Mouse (Mus musculus) gastrocnemius, adult 2 months (tissue): Measurements from ENCODE around the gene Phc1. TPM values are rescaled to one million over a fixed set of nuclear protein-coding genes. Genes with fewer than 3 reads are reported as not detected.

Experiments used
- DNase-seq: peaks from one replicate; pipeline ENCODE4 v3.0.0; 2022
- H3K27ac ChIP-seq: fragments of 200-600 bp; 2 replicates; pipeline ENCODE4 v1.8.1; 2022; ENCODE audit warnings: mild to moderate bottlenecking
- H3K4me3 ChIP-seq: fragments of 200-600 bp; 2 replicates; pipeline ENCODE4 v1.8.1; 2022; ENCODE audit warnings: mild to moderate bottlenecking, moderate library complexity
- CTCF ChIP-seq: fragments of 200-600 bp; IDR thresholded peaks from 2 replicates; pipeline ENCODE4 v1.8.1; 2022; ENCODE audit warnings: antibody characterized with exemption, mild to moderate bottlenecking, moderate library complexity
- intact Hi-C: fragments of 180-260 bp; cut with DNase I; formaldehyde crosslinking; loops from one replicate; pipeline ENCODE4 v1.15.1; 2025
- total RNA-seq, 2 experiments: library from RNA; stranded (reverse); gene quantifications; 2 replicates each; pipeline ENCODE4 v1.2.3; 2021

Gene Phc1
- total RNA-seq, 2 experiments from 2014 or later: 24.8 to 32.8 TPM

GRCm38 (mm10) chr6:122346399-122346798 is 6.0 kb upstream of the Phc1 start:
- no peak overlapping the region for H3K27ac ChIP-seq
- intact Hi-C loops: no loop called here
- H3K4me3 ChIP-seq: no peak overlapping the region
- TF ChIP-seq CTCF: no peak
- no peak for DNase-seq

- DNase-seq: no peak
- H3K4me3 ChIP-seq: no peak overlapping the region
- intact Hi-C loops: no loop called here
- no peak for TF ChIP-seq CTCF
- H3K27ac ChIP-seq: no peak overlapping the region
These were observed 5.4 kb upstream of the Phc1 start for GRCm38 (mm10) chr6:122345731-122346130.

- no peak for DNase-seq
- intact Hi-C loops: no loop called here
- Histone ChIP-seq H3K4me3 (no peak overlapping the region), H3K27ac (no peak overlapping the region)
- no peak for TF ChIP-seq CTCF
These were observed 4.2 kb upstream of the Phc1 start for GRCm38 (mm10) chr6:122344386-122345116.

DNA sequence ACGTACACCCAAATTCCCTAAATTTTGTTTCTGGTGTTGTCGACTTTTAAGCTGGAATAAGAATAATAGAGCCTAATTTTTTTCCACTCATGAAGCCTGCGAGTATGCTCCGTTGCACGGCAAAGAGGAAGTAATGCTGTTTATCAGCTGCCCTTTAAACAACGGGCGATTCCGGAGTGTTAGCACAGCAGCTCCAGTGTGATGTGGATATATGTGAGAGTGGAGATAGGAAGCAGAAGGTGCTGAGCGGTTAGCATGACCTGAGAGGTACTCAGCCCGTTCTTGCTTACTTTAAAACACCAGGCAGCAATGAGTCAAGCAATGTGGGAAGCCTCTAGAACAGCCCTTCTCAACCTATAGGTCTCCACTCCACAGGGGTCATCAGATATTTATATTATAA is 3.4 kb upstream of the Phc1 start:
- no peak for DNase-seq
- Histone ChIP-seq H3K4me3 (no peak overlapping the region), H3K27ac (no peak overlapping the region)
- intact Hi-C loops: no loop called here
- TF ChIP-seq CTCF: no peak

- TF ChIP-seq CTCF: no peak
- no peak for DNase-seq
- Histone ChIP-seq H3K27ac (no peak overlapping the region), H3K4me3 (no peak overlapping the region)
- intact Hi-C loops: no loop called here
These were observed 1.8 kb upstream of the Phc1 start for GRCm38 (mm10) chr6:122342125-122342524.

DNA sequence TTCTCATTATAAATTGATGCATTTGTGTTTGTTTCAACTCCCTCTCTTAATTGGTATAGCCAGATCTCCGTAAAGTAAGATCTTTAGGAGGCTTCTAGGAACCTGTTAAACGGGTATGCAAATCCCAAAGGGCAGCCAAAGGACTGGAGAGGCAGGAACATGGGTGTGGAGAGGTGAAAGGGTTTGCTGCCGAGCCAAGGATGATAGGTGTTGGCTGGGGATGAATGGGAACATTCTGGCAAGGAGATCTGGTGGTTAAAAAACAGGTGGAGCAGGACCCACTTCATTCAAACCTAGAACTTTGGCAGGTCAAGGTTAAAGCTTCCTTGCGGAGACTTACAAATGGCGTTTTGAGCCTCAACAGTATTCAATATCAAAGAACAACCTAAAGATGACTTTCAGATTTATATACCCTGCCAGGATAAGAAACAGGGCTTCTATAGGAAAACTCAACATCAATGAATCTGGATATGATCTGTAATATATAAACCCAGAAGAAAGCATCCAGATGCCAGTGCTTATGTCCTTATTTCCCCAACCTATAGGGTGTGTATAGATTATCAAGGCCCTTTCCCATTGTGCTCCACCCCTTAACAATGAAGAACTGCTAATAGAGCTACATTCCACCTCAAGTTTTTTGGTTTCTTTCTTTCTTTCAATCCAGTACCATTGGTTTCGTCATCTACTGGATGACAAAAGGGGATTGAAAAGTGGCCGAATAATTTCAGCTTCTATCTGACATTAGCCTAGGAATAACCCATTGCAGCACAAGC is 863 bp upstream of the Phc1 start:
- Histone ChIP-seq H3K4me3 (no peak overlapping the region), H3K27ac (no peak overlapping the region)
- TF ChIP-seq CTCF: no peak
- DNase-seq: no peak
- intact Hi-C loops: no loop called here

DNA sequence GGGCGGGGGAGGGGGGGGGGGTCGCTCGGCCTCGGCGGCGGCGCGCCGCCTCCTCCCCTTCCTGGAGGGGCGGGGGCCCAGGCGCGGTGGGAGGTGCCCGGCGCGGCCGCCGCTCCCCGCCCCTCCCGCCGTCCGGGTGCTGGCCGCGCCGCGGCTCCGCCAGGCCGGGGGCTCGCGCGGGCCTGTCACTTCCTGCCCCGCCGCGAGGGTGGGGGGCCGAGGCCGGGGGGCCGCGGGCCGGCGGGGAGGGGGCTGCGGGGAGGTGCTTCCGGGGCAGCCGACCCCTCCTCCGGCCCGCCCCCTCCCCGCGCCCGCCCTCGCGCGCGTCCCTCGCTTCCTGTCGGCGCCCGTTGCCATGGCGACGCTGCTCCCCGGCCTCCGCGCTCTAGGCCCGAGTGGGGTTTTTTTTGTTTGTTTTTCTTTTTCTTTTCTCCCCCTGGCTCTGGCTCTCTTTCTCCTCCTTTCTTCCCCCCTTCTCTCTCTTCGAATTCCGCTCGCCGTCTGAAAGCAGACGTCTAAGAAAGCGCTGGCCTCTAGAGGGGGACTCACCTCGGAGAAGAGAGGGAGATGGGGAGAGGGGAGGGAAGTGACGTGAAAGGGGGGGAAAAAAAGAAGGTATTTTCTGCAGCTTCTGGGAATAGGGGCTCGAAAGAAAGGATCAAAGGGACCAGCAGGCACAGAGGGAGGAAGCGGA is 566 bp downstream of the Phc1 start:
- Histone ChIP-seq H3K4me3 (peak overlapping the region; percentile 94), H3K27ac (peak overlapping the region; percentile 80)
- peak; percentile 28 for TF ChIP-seq CTCF
- intact Hi-C loops: loop anchor here (2.0 kb wide), 1 partner anchor 31 kb away; the partner anchor contains the start of gene M6pr
- peak; percentile 92 for DNase-seq

DNA sequence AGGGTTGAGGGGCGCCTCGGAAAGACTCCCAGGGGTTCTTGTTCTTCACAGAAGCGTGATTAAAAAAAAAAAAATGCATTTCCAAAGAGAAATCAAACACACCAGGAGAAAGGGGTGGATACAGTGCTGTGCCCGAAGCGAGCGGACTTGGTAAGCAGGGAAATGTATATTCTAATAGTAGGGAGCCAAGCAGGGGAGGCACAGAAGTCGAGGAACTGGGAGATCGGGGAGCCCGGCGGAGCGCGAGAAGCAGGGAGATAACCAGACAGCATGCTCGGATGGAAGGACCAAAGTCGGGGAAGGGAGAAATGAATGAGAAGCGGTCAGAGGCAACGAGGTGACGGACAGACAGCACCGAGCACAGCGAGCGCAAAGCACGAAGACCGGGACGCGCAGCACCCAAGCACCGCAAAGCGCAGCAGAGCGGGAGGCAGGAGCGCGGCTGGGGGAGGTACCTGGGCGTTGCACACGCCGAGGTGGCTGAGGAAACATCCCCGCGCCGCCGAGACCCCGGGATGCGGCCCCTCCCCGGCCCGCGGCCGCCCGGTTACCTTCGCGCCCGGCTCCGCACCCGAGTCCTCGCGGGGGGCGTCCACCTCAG is 1.2 kb downstream of the Phc1 start:
- TF ChIP-seq CTCF: no peak
- peak overlapping the region; percentile 94 for H3K4me3 ChIP-seq
- DNase-seq: peak; percentile 76
- peak overlapping the region; percentile 80 for H3K27ac ChIP-seq
- intact Hi-C loops: loop anchor here (2.0 kb wide), 1 partner anchor 30 kb away; the partner anchor contains the start of gene M6pr

DNA sequence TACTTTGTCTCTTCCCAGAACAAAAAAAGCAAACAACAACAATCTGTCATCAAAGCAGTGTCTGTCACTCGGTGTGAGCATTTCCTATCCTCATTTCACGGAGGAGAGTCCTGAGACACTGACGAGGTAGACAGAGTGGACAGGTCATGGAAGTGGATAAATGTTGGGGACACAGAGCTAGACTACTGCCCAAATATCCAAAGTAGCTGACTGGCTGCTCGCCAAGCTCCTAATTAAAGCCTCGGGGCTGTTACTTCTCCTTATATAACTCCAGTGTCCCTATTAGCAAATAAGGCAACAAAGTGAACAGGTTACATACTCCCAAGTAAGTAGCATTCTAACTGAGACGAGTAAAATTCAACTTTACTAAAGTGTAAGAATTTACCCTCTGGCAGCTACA is 2.8 kb downstream of the Phc1 start:
- Histone ChIP-seq H3K27ac (no peak overlapping the region), H3K4me3 (no peak overlapping the region)
- no peak for TF ChIP-seq CTCF
- intact Hi-C loops: no loop called here
- no peak for DNase-seq

DNA sequence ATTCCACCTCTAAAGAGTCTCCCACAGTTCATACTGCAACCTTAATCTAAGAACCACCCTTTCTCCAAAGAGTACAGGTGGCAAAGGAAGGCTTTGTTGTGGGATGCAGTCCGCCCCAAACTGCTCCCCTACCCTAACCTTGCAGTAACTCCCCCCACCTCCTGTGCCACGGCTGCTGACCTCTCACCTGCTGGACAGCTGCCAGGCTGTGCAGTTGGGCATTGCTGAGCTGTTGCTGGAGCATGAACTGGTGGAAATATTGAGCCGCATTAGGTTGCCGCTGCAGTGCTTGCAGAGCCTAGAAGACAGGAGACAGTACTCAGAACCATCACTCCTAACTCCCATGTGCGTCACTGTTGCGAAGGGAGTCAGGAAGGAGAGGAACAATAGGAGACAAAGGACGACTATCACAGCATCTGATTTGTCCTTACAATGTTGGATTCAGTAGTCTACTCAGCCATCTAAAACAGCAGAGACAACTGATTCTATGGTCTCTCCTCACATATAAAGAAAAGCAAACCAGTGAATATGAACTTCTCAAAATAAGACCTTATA is 5.5 kb downstream of the Phc1 start:
- intact Hi-C loops: no loop called here
- no peak for TF ChIP-seq CTCF
- H3K4me3 ChIP-seq: no peak overlapping the region
- no peak for DNase-seq
- no peak overlapping the region for H3K27ac ChIP-seq

GRCm38 (mm10) chr6:122333081-122333612 is 7.2 kb downstream of the Phc1 start:
- intact Hi-C loops: no loop called here
- no peak overlapping the region for H3K27ac ChIP-seq
- no peak for TF ChIP-seq CTCF
- no peak for DNase-seq
- H3K4me3 ChIP-seq: no peak overlapping the region

GRCm38 (mm10) chr6:122325361-122325975 is 14.9 kb downstream of the Phc1 start:
- Histone ChIP-seq H3K27ac (no peak overlapping the region), H3K4me3 (no peak overlapping the region)
- no peak for TF ChIP-seq CTCF
- intact Hi-C loops: no loop called here
- no peak for DNase-seq
